Mouse (Mus musculus) right cerebral cortex, postnatal 10 days (tissue): Measurements from ENCODE around the gene Cldn34a.
"Not testable (repeated sequence)": the region's sequence is repeated elsewhere in the genome, so short reads cannot be mapped to it uniquely, and the experiment has no call there.

ENCODE experiments used
- DNase-seq, 2 experiments: peaks; one replicate each; pipeline ENCODE4 v3.0.0; 2021; ENCODE audit warnings: low spot score in 2 of 2

The Cldn34a gene

GRCm38 (mm10) chrX:152563034-152563433 lies at the start of gene Cldn34a:
Gene Cldn34a (plus strand): TSS chrX:152563334.
- DNase-seq: no peak

GRCm38 (mm10) chrX:152518611-152519010 lies 44.5 kb upstream of the Cldn34a start:
- DNase-seq: not testable (repeated sequence)

DNA sequence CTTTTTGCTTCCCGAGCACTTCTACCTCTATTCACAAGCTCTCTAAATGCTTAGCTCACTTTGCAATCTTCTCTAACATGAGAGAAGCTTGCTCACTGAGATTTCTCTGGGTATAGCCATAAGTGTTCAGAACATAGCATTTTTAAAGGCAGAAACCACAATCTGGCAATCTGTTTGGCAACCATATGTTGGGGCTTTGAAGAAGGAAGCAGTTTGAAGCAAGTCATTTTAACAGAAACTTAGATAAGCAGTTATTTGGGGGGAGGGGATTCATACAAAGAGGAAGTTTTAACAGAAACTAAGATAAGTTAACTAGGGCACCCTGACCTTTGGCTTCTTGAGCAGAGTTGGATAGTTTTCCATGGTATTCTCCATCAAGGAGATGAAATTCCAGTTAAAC lies 17.4 kb upstream of the Cldn34a start:
- no peak for DNase-seq

DNA sequence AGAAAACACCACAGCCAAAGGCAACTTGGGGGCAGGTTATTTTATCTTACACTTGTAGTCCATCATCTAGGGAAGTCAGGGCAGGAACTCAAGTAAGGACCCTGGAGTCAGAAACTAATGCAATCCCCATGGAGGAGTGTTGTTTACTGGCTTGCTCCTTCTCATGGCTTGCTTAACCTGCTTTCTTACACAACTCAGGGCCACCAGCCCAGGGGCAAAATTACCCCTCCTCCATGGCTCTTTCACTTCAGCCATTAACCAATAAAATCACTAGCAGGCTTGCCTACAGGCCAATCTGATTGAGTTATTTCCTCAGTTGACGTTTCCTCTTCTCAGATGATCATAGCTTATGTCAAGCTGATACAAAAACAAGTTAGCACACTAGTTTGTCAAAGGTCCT lies 15.0 kb upstream of the Cldn34a start:
- no peak for DNase-seq

DNA sequence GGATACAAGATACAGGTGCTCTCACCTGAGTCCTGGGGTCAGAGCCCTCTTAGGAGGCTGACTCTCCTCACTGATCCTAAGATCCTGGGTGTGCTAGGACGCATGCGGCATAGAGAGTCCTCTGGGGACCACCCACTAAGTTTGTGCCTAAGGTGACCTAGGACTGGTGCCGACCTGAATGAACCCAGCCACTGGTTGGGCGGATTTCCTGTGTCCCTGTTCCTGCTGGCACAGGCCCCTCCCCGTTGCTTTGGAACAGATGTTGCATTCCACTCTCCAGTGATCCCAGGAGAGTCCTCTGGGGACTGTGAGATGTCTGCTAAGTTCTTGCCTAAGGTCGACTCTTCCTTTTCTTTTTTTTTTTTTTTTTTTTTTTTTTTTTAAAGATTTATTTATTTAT lies 5.7 kb upstream of the Cldn34a start:
- no peak for DNase-seq
